Comparison of ENCODE assay signal across 34 mouse cellular contexts in the genomic region with DNA sequence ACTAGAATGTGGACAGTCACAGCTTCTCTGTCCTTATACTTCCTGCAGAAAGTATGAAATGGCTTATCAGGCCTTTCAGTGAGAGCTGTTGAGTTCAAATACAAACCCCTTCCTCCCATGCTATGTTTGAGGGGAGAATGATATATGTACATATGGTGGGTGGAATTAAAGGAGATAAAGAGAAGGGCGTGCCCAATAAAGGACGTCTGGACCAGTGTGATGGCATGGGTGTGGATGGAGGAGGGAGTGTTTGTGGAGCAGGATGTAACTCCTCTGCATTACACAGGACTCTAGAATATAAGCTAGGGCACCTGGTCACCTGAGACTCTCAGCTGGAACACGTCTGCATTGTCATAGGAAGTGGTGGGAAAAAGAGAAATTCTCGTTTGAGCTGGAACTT.
DNase-seq lines count a peak whose midpoint lies in the region; ATAC-seq lines count a peak whose summit lies in the region.
"Had no signal": no experiment of that assay in that cellular context is flagged by ENCODE, and none has a peak within 500 bp of the region (broad histone marks: within the 10 kb centered on the region; RNA-seq: fewer than 3 reads in every experiment).

No protein-coding gene starts in this region.

- H3K4me2 ChIP-seq in kidney, embryonic 15.5 days, result no peak overlapping the region
- H3K4me2 ChIP-seq in liver, embryonic 11.5 days, result no peak overlapping the region
- no peak overlapping the region for H3K4me2 ChIP-seq in liver, embryonic 16.5 days (ENCODE audit: low read depth, low read length)
- H3K4me2 ChIP-seq: embryonic facial prominence, embryonic 15.5 days; heart, embryonic 11.5 days; hindbrain, embryonic 12.5 days; limb, embryonic 12.5 days; midbrain, embryonic 12.5 days; neural tube, embryonic 12.5 days had no signal

- 64% methylated on average over 4 of the region's 4 CpGs for WGBS in kidney, embryonic 15.5 days
- 68% methylated on average over 4 of the region's 4 CpGs for WGBS in liver, embryonic 11.5 days
- 35% methylated on average over 4 of the region's 4 CpGs for WGBS in liver, embryonic 16.5 days (ENCODE audit: insufficient replicate concordance)

- peaks cover 43% of the 10 kb centered on the region for H3K4me1 ChIP-seq in kidney, embryonic 15.5 days
- H3K4me1 ChIP-seq in liver, embryonic 11.5 days (replicated peaks; ENCODE audit: control insufficient read depth, insufficient read depth, low read length), result no peaks in the 10 kb centered on the region
- no peaks in the 10 kb centered on the region for H3K4me1 ChIP-seq in liver, embryonic 16.5 days (ENCODE audit: control insufficient read depth, low read depth, low read length)
- H3K4me1 ChIP-seq: embryonic facial prominence, embryonic 15.5 days; hindbrain, embryonic 12.5 days; megakaryocyte, embryonic 14.5 days; midbrain, embryonic 12.5 days; neural tube, embryonic 12.5 days had no signal

- ATAC-seq in kidney, embryonic 15.5 days (replicated peaks; ENCODE audit: low FRiP score), result no peak
- peak; percentile 83 for ATAC-seq in liver, embryonic 11.5 days (replicated peaks; ENCODE audit: low FRiP score)
- peak; percentile 64; the same call in 1 of the 2 replicates for ATAC-seq in liver, embryonic 16.5 days (ENCODE audit: low read depth)
- ATAC-seq: CD4-positive, CD25-positive, alpha-beta regulatory T cell, adult 4 months; forebrain, embryonic 14.5 days; hindbrain, postnatal 0 days; lung, postnatal 0 days had no signal

- H3K9ac ChIP-seq in kidney, embryonic 15.5 days, result no peak overlapping the region
- H3K9ac ChIP-seq in liver, embryonic 11.5 days (ENCODE audit: low read depth, low read length), result no peak overlapping the region
- no peak overlapping the region for H3K9ac ChIP-seq in liver, embryonic 16.5 days (ENCODE audit: low read depth, low read length)
- H3K9ac ChIP-seq: embryonic facial prominence, embryonic 15.5 days; hindbrain, embryonic 12.5 days; limb, embryonic 12.5 days; midbrain, embryonic 12.5 days; neural tube, embryonic 12.5 days had no signal

- no peak overlapping the region for H3K4me3 ChIP-seq in kidney, embryonic 15.5 days (replicated peaks)
- no peak overlapping the region for H3K4me3 ChIP-seq in liver, embryonic 11.5 days (ENCODE audit: low read depth, low read length)
- no peak overlapping the region for H3K4me3 ChIP-seq in liver, embryonic 16.5 days (ENCODE audit: low read depth, low read length)
- H3K4me3 ChIP-seq: embryonic facial prominence, embryonic 10.5 days; embryonic facial prominence, embryonic 15.5 days; hindbrain, embryonic 12.5 days; left cerebral cortex, adult 2 months; limb, embryonic 12.5 days; megakaryocyte, embryonic 14.5 days; midbrain, embryonic 12.5 days; myocyte; neural tube, embryonic 12.5 days had no signal

- H3K27me3 ChIP-seq in kidney, embryonic 15.5 days, result no peaks in the 10 kb centered on the region
- no peaks in the 10 kb centered on the region for H3K27me3 ChIP-seq in liver, embryonic 11.5 days (replicated peaks; ENCODE audit: control insufficient read depth, insufficient read depth, low read length)
- no peaks in the 10 kb centered on the region for H3K27me3 ChIP-seq in liver, embryonic 16.5 days (ENCODE audit: control insufficient read depth, insufficient read depth, low read depth, low read length)
- H3K27me3 ChIP-seq: embryonic facial prominence, embryonic 15.5 days; hindbrain, embryonic 12.5 days; limb, embryonic 12.5 days; megakaryocyte, embryonic 14.5 days; midbrain, embryonic 12.5 days; neural tube, embryonic 12.5 days had no signal

- no peaks in the 10 kb centered on the region for H3K36me3 ChIP-seq in kidney, embryonic 15.5 days
- no peaks in the 10 kb centered on the region for H3K36me3 ChIP-seq in liver, embryonic 11.5 days (ENCODE audit: control insufficient read depth, insufficient read depth, low read length)
- H3K36me3 ChIP-seq in liver, embryonic 16.5 days (ENCODE audit: control insufficient read depth, insufficient read depth), result no peaks in the 10 kb centered on the region
- H3K36me3 ChIP-seq: embryonic facial prominence, embryonic 10.5 days; embryonic facial prominence, embryonic 15.5 days; hindbrain, embryonic 12.5 days; limb, embryonic 12.5 days; midbrain, embryonic 12.5 days; neural tube, embryonic 12.5 days had no signal

- H3K27ac ChIP-seq in kidney, embryonic 15.5 days, result peak overlapping the region; percentile 29; the same call in 1 of the 2 replicates
- no peak overlapping the region for H3K27ac ChIP-seq in liver, embryonic 11.5 days (ENCODE audit: low read depth, low read length)
- no peak overlapping the region for H3K27ac ChIP-seq in liver, embryonic 16.5 days (ENCODE audit: low read length)
- H3K27ac ChIP-seq: embryonic facial prominence, embryonic 10.5 days; embryonic facial prominence, embryonic 15.5 days; hindbrain, embryonic 12.5 days; hindbrain, postnatal 0 days; left cerebral cortex, adult 2 months; limb, embryonic 12.5 days; midbrain, embryonic 12.5 days; neural tube, embryonic 12.5 days had no signal

- H3K9me3 ChIP-seq in kidney, embryonic 15.5 days (replicated peaks), result no peaks in the 10 kb centered on the region
- no peaks in the 10 kb centered on the region for H3K9me3 ChIP-seq in liver, embryonic 11.5 days (ENCODE audit: control insufficient read depth, low read length)
- H3K9me3 ChIP-seq in liver, embryonic 16.5 days (replicated peaks; ENCODE audit: control insufficient read depth, low read length), result no peaks in the 10 kb centered on the region
- H3K9me3 ChIP-seq: embryonic facial prominence, embryonic 10.5 days; embryonic facial prominence, embryonic 15.5 days; hindbrain, embryonic 12.5 days; limb, embryonic 12.5 days; megakaryocyte, embryonic 14.5 days; midbrain, embryonic 12.5 days; neural tube, embryonic 12.5 days had no signal

- no peak for DNase-seq in kidney, adult 8-10 months
- peak; percentile 44 for DNase-seq in c-Kit-negative CD71-positive TER-119-positive erythroid progenitor cells, embryonic 14.5 days (ENCODE audit: low read depth, low spot score)
- no peak for DNase-seq in liver, embryonic 11.5 days (ENCODE audit: low spot score)
- no peak for DNase-seq in heart, adult 18-20 months
- no peak for DNase-seq in urinary bladder, postnatal 36 days (ENCODE audit: low spot score in 2 of 2)
- DNase-seq: adrenal gland, postnatal 25 days; cerebellum, adult 8-10 months; cerebellum, postnatal 25 days; gastrocnemius, postnatal 14 days; heart, postnatal 36 days; kidney, adult 18-20 months; kidney, postnatal 10 days; layer of hippocampus, adult 9-11 months; lung, adult 18-20 months; lung, postnatal 4 days; right cerebral cortex, adult 18-20 months; right cerebral cortex, postnatal 4 days; thymus, postnatal 25 days had no signal
